Mouse (Mus musculus) stomach, postnatal 0 days (tissue): ENCODE measurements around the gene Vav2. TPM values are rescaled to one million over a fixed set of nuclear protein-coding genes. Genes with fewer than 3 reads are reported as not detected.
A peak's percentile ranks its signal among the peaks of the same experiment; 100 is the strongest.

Experiments
- ATAC-seq: fragments of 200-750 bp; cut with Nextera tagmentation; 2 replicates; pipeline ENCODE4 v1.8.0; 2017; ENCODE audit not compliant: low FRiP score, low TSS enrichment
- DNase-seq: peaks from one replicate; pipeline ENCODE4 v3.0.0-alpha.2; 2016; ENCODE audit warnings: low spot score
- H3K27ac ChIP-seq: fragments of 300-500 bp; sonication (generic); replicated peaks from 2 replicates; pipeline ENCODE4 v1.5.1; 2014; ENCODE audit warnings: mild to moderate bottlenecking, control low read depth
- H3K27me3 ChIP-seq: fragments of 300-500 bp; sonication (generic); 2 replicates; pipeline ENCODE4 v1.6.1; 2014; ENCODE audit warnings: low read length; ENCODE audit not compliant: control insufficient read depth, insufficient read depth
- H3K36me3 ChIP-seq: fragments of 300-500 bp; sonication (generic); 2 replicates; pipeline ENCODE4 v1.6.1; 2014; ENCODE audit warnings: low read length, mixed read lengths; ENCODE audit not compliant: control insufficient read depth, insufficient read depth
- H3K4me1 ChIP-seq: fragments of 300-500 bp; sonication (generic); replicated peaks from 2 replicates; pipeline ENCODE4 v1.6.1; 2014; ENCODE audit warnings: antibody characterized with exemption; ENCODE audit not compliant: control insufficient read depth, insufficient read depth
- H3K4me2 ChIP-seq: fragments of 300-500 bp; sonication (generic); replicated peaks from 2 replicates; pipeline ENCODE4 v1.6.1; 2014; ENCODE audit warnings: low read depth, mild to moderate bottlenecking, control low read depth, moderate library complexity
- H3K4me3 ChIP-seq: fragments of 300-500 bp; sonication (generic); 2 replicates; pipeline ENCODE4 v1.5.1; 2014; ENCODE audit warnings: low read depth, low read length, control low read depth
- H3K9ac ChIP-seq: fragments of 300-500 bp; sonication (generic); 2 replicates; pipeline ENCODE4 v1.6.1; 2014; ENCODE audit warnings: mild to moderate bottlenecking, low read length, control low read depth, mixed read lengths
- H3K9me3 ChIP-seq: fragments of 300-500 bp; sonication (generic); 2 replicates; pipeline ENCODE4 v1.6.1; 2016; ENCODE audit warnings: low read length; ENCODE audit not compliant: control insufficient read depth
- CTCF ChIP-seq: IDR thresholded peaks from 2 replicates; pipeline ENCODE4 v1.5.1; 2016; ENCODE audit warnings: antibody characterized with exemption, low read depth, mild to moderate bottlenecking, moderate library complexity
- EP300 ChIP-seq: optimal IDR thresholded peaks from 2 replicates; pipeline ENCODE3; 2016; ENCODE audit warnings: antibody characterized with exemption
- WGBS: fragments of 180-500 bp; shearing (Covaris S2); extraction: QIAGEN DNeasy Blood & Tissue Kit; methylation state at CpG from one replicate; pipeline ENCODE4 v1.1.7; 2014; 5-methylcytosine and 5-hydroxymethylcytosine counted together
- polyA plus RNA-seq: library from polyadenylated mRNA; unstranded; fragments of >200 nt; fragmentation: Nextera tagmentation; extraction: Ambion mirVana; gene quantifications from 2 replicates; pipeline ENCODE4 v1.2.1, GENCODE M21; 2015

The Vav2 gene
- polyA plus RNA-seq, 1 experiment from 2014 or later, result 2.7 TPM

- H3K9me3 ChIP-seq, result no peaks in the 10 kb centered on the region
- H3K27me3 ChIP-seq, result no peaks in the 10 kb centered on the region
- H3K9ac ChIP-seq, result no peak overlapping the region
- peaks cover 15% of the 10 kb centered on the region for H3K4me1 ChIP-seq
- no peaks in the 10 kb centered on the region for H3K36me3 ChIP-seq
- DNase-seq, result no peak
- H3K27ac ChIP-seq, result 0 out of 2 replicates have a peak overlapping the region, but pooled peaks have one; percentile 35
- H3K4me2 ChIP-seq, result no peak overlapping the region
- TF ChIP-seq CTCF (no peak), EP300 (no peak)
- H3K4me3 ChIP-seq, result no peak overlapping the region
- no peak for ATAC-seq
These were observed 44.3 kb upstream of the Vav2 start for GRCm38 (mm10) chr2:27471170-27471584.

- no peak for DNase-seq
- 77% methylated on average over 2 of the region's 2 CpGs for WGBS
- Histone ChIP-seq H3K27me3 (no peaks in the 10 kb centered on the region), H3K9me3 (no peaks in the 10 kb centered on the region), H3K4me1 (peaks cover 15% of the 10 kb centered on the region), H3K36me3 (0 out of 2 replicates have a peak, but pooled peaks cover 4% of the 10 kb centered on the region), H3K9ac (no peak overlapping the region), H3K27ac (no peak overlapping the region), H3K4me2 (no peak overlapping the region), H3K4me3 (no peak overlapping the region)
- TF ChIP-seq CTCF (no peak), EP300 (no peak)
- no peak for ATAC-seq
These were observed 43.7 kb upstream of the Vav2 start for GRCm38 (mm10) chr2:27470535-27470934.

GRCm38 (mm10) chr2:27469991-27470355 lies 43.1 kb upstream of the Vav2 start:
- Histone ChIP-seq H3K4me3 (no peak overlapping the region), H3K27ac (no peak overlapping the region), H3K4me1 (peaks cover 15% of the 10 kb centered on the region), H3K9ac (no peak overlapping the region), H3K4me2 (no peak overlapping the region), H3K27me3 (no peaks in the 10 kb centered on the region), H3K9me3 (no peaks in the 10 kb centered on the region), H3K36me3 (0 out of 2 replicates have a peak, but pooled peaks cover 4% of the 10 kb centered on the region)
- ATAC-seq (no peak), DNase-seq (no peak)
- WGBS, result 55% methylated on average over 3 of the region's 3 CpGs
- TF ChIP-seq EP300 (no peak), CTCF (no peak)

GRCm38 (mm10) chr2:27469292-27469990 lies 42.6 kb upstream of the Vav2 start:
- Histone ChIP-seq H3K9me3 (no peaks in the 10 kb centered on the region), H3K4me1 (peaks cover 15% of the 10 kb centered on the region), H3K4me2 (no peak overlapping the region), H3K27ac (no peak overlapping the region), H3K9ac (no peak overlapping the region), H3K36me3 (0 out of 2 replicates have a peak, but pooled peaks cover 4% of the 10 kb centered on the region), H3K4me3 (no peak overlapping the region), H3K27me3 (no peaks in the 10 kb centered on the region)
- 63% methylated on average over 4 of the region's 4 CpGs for WGBS
- no peak for TF ChIP-seq EP300
- TF ChIP-seq CTCF, result no peak
- DNase-seq (no peak), ATAC-seq (no peak)

- no peak overlapping the region for H3K9ac ChIP-seq
- no peak overlapping the region for H3K4me3 ChIP-seq
- no peak for TF ChIP-seq CTCF
- no peak for TF ChIP-seq EP300
- no peak overlapping the region for H3K27ac ChIP-seq
- 91% methylated on average over 4 of the region's 4 CpGs for WGBS
- DNase-seq, result no peak
- no peak for ATAC-seq
- H3K36me3 ChIP-seq, result peaks cover 40% of the 10 kb centered on the region
- H3K9me3 ChIP-seq, result no peaks in the 10 kb centered on the region
- no peaks in the 10 kb centered on the region for H3K27me3 ChIP-seq
- no peak overlapping the region for H3K4me2 ChIP-seq
- H3K4me1 ChIP-seq, result no peaks in the 10 kb centered on the region
These were observed 36.1 kb upstream of the Vav2 start for GRCm38 (mm10) chr2:27462901-27463300.

GRCm38 (mm10) chr2:27461881-27462660 lies 35.2 kb upstream of the Vav2 start:
- H3K9me3 ChIP-seq, result no peaks in the 10 kb centered on the region
- no peak overlapping the region for H3K27ac ChIP-seq
- DNase-seq (no peak), ATAC-seq (no peak)
- H3K36me3 ChIP-seq, result peaks cover 48% of the 10 kb centered on the region
- no peak overlapping the region for H3K4me2 ChIP-seq
- no peak overlapping the region for H3K4me3 ChIP-seq
- H3K27me3 ChIP-seq, result no peaks in the 10 kb centered on the region
- H3K9ac ChIP-seq, result no peak overlapping the region
- H3K4me1 ChIP-seq, result no peaks in the 10 kb centered on the region
- TF ChIP-seq CTCF (no peak), EP300 (no peak)
- 84% methylated on average over 4 of the region's 4 CpGs for WGBS
